Mouse (Mus musculus) forebrain, embryonic 12.5 days (tissue): ENCODE results near the gene Pigt. TPM values are rescaled to one million over a fixed set of nuclear protein-coding genes. Genes with fewer than 3 reads are reported as not detected.

Experiments
- ATAC-seq: fragments of 200-750 bp; cut with Nextera tagmentation; 2 replicates; pipeline ENCODE4 v1.8.0; 2017; ENCODE audit warnings: moderate TSS enrichment; ENCODE audit not compliant: low FRiP score
- H3K27ac ChIP-seq: fragments of 300-500 bp; sonication (generic); 2 replicates; pipeline ENCODE4 v1.5.1; 2016; ENCODE audit warnings: mild to moderate bottlenecking
- H3K27me3 ChIP-seq: fragments of 300-500 bp; sonication (generic); 2 replicates; pipeline ENCODE4 v1.6.1; 2016; ENCODE audit warnings: mild to moderate bottlenecking
- H3K36me3 ChIP-seq: fragments of 300-500 bp; sonication (generic); replicated peaks from 2 replicates; pipeline ENCODE4 v1.6.1; 2016; ENCODE audit warnings: mild to moderate bottlenecking
- H3K4me1 ChIP-seq: fragments of 300-500 bp; sonication (generic); 2 replicates; pipeline ENCODE4 v1.6.1; 2016
- H3K4me2 ChIP-seq: fragments of 300-500 bp; sonication (generic); 2 replicates; pipeline ENCODE4 v1.6.1; 2016; ENCODE audit warnings: mild to moderate bottlenecking, moderate library complexity
- H3K4me3 ChIP-seq: fragments of 300-500 bp; sonication (generic); replicated peaks from 2 replicates; pipeline ENCODE4 v1.5.1; 2016; ENCODE audit warnings: mild to moderate bottlenecking
- H3K9ac ChIP-seq: fragments of 300-500 bp; sonication (generic); 2 replicates; pipeline ENCODE4 v1.6.1; 2016; ENCODE audit warnings: mild to moderate bottlenecking
- H3K9me3 ChIP-seq: fragments of 300-500 bp; sonication (generic); 2 replicates; pipeline ENCODE4 v1.6.1; 2016
- WGBS: fragments of 180-500 bp; shearing (Covaris S2); methylation state at CpG from one replicate; pipeline ENCODE4 v1.1.7; 2016; 5-methylcytosine and 5-hydroxymethylcytosine counted together
- polyA plus RNA-seq: library from polyadenylated mRNA; unstranded; fragments of >200 nt; fragmentation: Nextera tagmentation; extraction: Ambion mirVana; gene quantifications from 2 replicates; pipeline ENCODE4 v1.2.1, GENCODE M21; 2016

The Pigt gene
- polyA plus RNA-seq, 1 experiment from 2014 or later: 45.2 TPM

- 84% methylated on average over 9 of the region's 9 CpGs for WGBS
- Histone ChIP-seq H3K36me3 (no peaks in the 10 kb centered on the region), H3K4me3 (no peak overlapping the region), H3K27me3 (no peaks in the 10 kb centered on the region), H3K4me2 (no peak overlapping the region), H3K27ac (no peak overlapping the region), H3K4me1 (no peaks in the 10 kb centered on the region), H3K9me3 (no peaks in the 10 kb centered on the region), H3K9ac (no peak overlapping the region)
- no peak for ATAC-seq
These were observed 18.6 kb downstream of the Pigt start for GRCm38 (mm10) chr2:164515897-164516296.

GRCm38 (mm10) chr2:164516592-164516991 is 19.3 kb downstream of the Pigt start:
- no peak overlapping the region for H3K9ac ChIP-seq
- no peak overlapping the region for H3K4me3 ChIP-seq
- peaks cover 1% of the 10 kb centered on the region; the same call in 1 of the 2 replicates for H3K4me1 ChIP-seq
- no peaks in the 10 kb centered on the region for H3K27me3 ChIP-seq
- H3K27ac ChIP-seq: no peak overlapping the region
- WGBS: 90% methylated on average over 11 of the region's 11 CpGs
- ATAC-seq: no peak
- no peaks in the 10 kb centered on the region for H3K36me3 ChIP-seq
- H3K9me3 ChIP-seq: no peaks in the 10 kb centered on the region
- no peak overlapping the region for H3K4me2 ChIP-seq

GRCm38 (mm10) chr2:164517485-164518221 is 20.3 kb downstream of the Pigt start:
- H3K4me3 ChIP-seq: no peak overlapping the region
- no peaks in the 10 kb centered on the region for H3K36me3 ChIP-seq
- H3K4me1 ChIP-seq: peaks cover 7% of the 10 kb centered on the region; the same call in 1 of the 2 replicates
- no peaks in the 10 kb centered on the region for H3K27me3 ChIP-seq
- no peak overlapping the region for H3K9ac ChIP-seq
- 25% methylated on average over 9 of the region's 10 CpGs for WGBS
- H3K27ac ChIP-seq: no peak overlapping the region
- H3K4me2 ChIP-seq: no peak overlapping the region
- H3K9me3 ChIP-seq: no peaks in the 10 kb centered on the region
- no peak for ATAC-seq

GRCm38 (mm10) chr2:164518266-164519170 is 21.2 kb downstream of the Pigt start:
- H3K9ac ChIP-seq: no peak overlapping the region
- no peaks in the 10 kb centered on the region for H3K27me3 ChIP-seq
- no peak for ATAC-seq
- peaks cover 7% of the 10 kb centered on the region; the same call in 1 of the 2 replicates for H3K4me1 ChIP-seq
- H3K4me3 ChIP-seq: no peak overlapping the region
- no peak overlapping the region for H3K27ac ChIP-seq
- H3K4me2 ChIP-seq: no peak overlapping the region
- H3K36me3 ChIP-seq: no peaks in the 10 kb centered on the region
- no peaks in the 10 kb centered on the region for H3K9me3 ChIP-seq
- 62% methylated on average over 11 of the region's 11 CpGs for WGBS

GRCm38 (mm10) chr2:164519171-164519526 is 21.8 kb downstream of the Pigt start:
- H3K27ac ChIP-seq: no peak overlapping the region

GRCm38 (mm10) chr2:164520782-164521181 is 23.5 kb downstream of the Pigt start:
- no peaks in the 10 kb centered on the region for H3K9me3 ChIP-seq
- no peak overlapping the region for H3K9ac ChIP-seq
- no peak overlapping the region for H3K4me2 ChIP-seq
- H3K27ac ChIP-seq: no peak overlapping the region
- no peak overlapping the region for H3K4me3 ChIP-seq
- no peaks in the 10 kb centered on the region for H3K27me3 ChIP-seq
- H3K4me1 ChIP-seq: peaks cover 7% of the 10 kb centered on the region; the same call in 1 of the 2 replicates
- WGBS: 12% methylated on average over 3 of the region's 3 CpGs
- no peak for ATAC-seq
- no peaks in the 10 kb centered on the region for H3K36me3 ChIP-seq

More at GRCm38 (mm10) chr2:164519171-164519526, 21.8 kb downstream of the Pigt start:
- no peak overlapping the region for H3K4me3 ChIP-seq
- no peaks in the 10 kb centered on the region for H3K27me3 ChIP-seq
- peaks cover 7% of the 10 kb centered on the region; the same call in 1 of the 2 replicates for H3K4me1 ChIP-seq
- ATAC-seq: no peak
- WGBS: 76% methylated on average over 6 of the region's 6 CpGs
- H3K9ac ChIP-seq: no peak overlapping the region
- H3K36me3 ChIP-seq: no peaks in the 10 kb centered on the region
- no peaks in the 10 kb centered on the region for H3K9me3 ChIP-seq
- H3K4me2 ChIP-seq: no peak overlapping the region

- H3K36me3 ChIP-seq: no peaks in the 10 kb centered on the region
- no peak for ATAC-seq
- no peak overlapping the region for H3K27ac ChIP-seq
- peaks cover 6% of the 10 kb centered on the region for H3K9me3 ChIP-seq
- no peak overlapping the region for H3K4me2 ChIP-seq
- H3K9ac ChIP-seq: no peak overlapping the region
- H3K27me3 ChIP-seq: no peaks in the 10 kb centered on the region
- no peak overlapping the region for H3K4me3 ChIP-seq
- peaks cover 7% of the 10 kb centered on the region; the same call in 1 of the 2 replicates for H3K4me1 ChIP-seq
- 22% methylated on average over 11 of the region's 11 CpGs for WGBS
These were observed 24.5 kb downstream of the Pigt start for GRCm38 (mm10) chr2:164521841-164522240.

- no peak overlapping the region for H3K4me2 ChIP-seq
- 27% methylated on average over 8 of the region's 8 CpGs for WGBS
These were observed 25.0 kb downstream of the Pigt start for GRCm38 (mm10) chr2:164522280-164522679.

GRCm38 (mm10) chr2:164523301-164523773 is 26.0 kb downstream of the Pigt start:
- no peaks in the 10 kb centered on the region for H3K36me3 ChIP-seq
- no peak for ATAC-seq
- peaks cover 7% of the 10 kb centered on the region; the same call in 1 of the 2 replicates for H3K4me1 ChIP-seq
- peaks cover 7% of the 10 kb centered on the region for H3K9me3 ChIP-seq
- H3K4me2 ChIP-seq: no peak overlapping the region
- H3K27ac ChIP-seq: no peak overlapping the region
- H3K9ac ChIP-seq: no peak overlapping the region
- WGBS: 83% methylated on average over 10 of the region's 10 CpGs
- no peak overlapping the region for H3K4me3 ChIP-seq
- H3K27me3 ChIP-seq: no peaks in the 10 kb centered on the region

More at GRCm38 (mm10) chr2:164522280-164522679, 25.0 kb downstream of the Pigt start:
- Histone ChIP-seq H3K9ac (no peak overlapping the region), H3K27ac (no peak overlapping the region), H3K4me3 (no peak overlapping the region), H3K36me3 (no peaks in the 10 kb centered on the region), H3K27me3 (no peaks in the 10 kb centered on the region), H3K9me3 (peaks cover 7% of the 10 kb centered on the region), H3K4me1 (peaks cover 7% of the 10 kb centered on the region; the same call in 1 of the 2 replicates)
- ATAC-seq: no peak

- no peaks in the 10 kb centered on the region for H3K4me1 ChIP-seq
- H3K27ac ChIP-seq: no peak overlapping the region
- ATAC-seq: no peak
- H3K4me2 ChIP-seq: no peak overlapping the region
- peaks cover 7% of the 10 kb centered on the region for H3K9me3 ChIP-seq
- H3K36me3 ChIP-seq: no peaks in the 10 kb centered on the region
- H3K4me3 ChIP-seq: no peak overlapping the region
- WGBS: 76% methylated on average over 5 of the region's 5 CpGs
- no peak overlapping the region for H3K9ac ChIP-seq
- no peaks in the 10 kb centered on the region for H3K27me3 ChIP-seq
These were observed 31.2 kb downstream of the Pigt start for GRCm38 (mm10) chr2:164528557-164528956.

GRCm38 (mm10) chr2:164531169-164531568 is 33.8 kb downstream of the Pigt start:
- H3K4me1 ChIP-seq: no peaks in the 10 kb centered on the region
- H3K9me3 ChIP-seq: peaks cover 7% of the 10 kb centered on the region
- H3K4me2 ChIP-seq: no peak overlapping the region
- whole genome bisulfite sequencing: 2% methylated on average over 3 of the region's 3 CpGs
- no peaks in the 10 kb centered on the region for H3K36me3 ChIP-seq
- no peak overlapping the region for H3K9ac ChIP-seq
- no peak for ATAC-seq
- H3K27me3 ChIP-seq: no peaks in the 10 kb centered on the region
- H3K4me3 ChIP-seq: no peak overlapping the region
- no peak overlapping the region for H3K27ac ChIP-seq

- Histone ChIP-seq H3K36me3 (no peaks in the 10 kb centered on the region), H3K4me2 (no peak overlapping the region), H3K27me3 (no peaks in the 10 kb centered on the region), H3K4me1 (no peaks in the 10 kb centered on the region), H3K9ac (no peak overlapping the region), H3K27ac (no peak overlapping the region), H3K4me3 (no peak overlapping the region), H3K9me3 (no peaks in the 10 kb centered on the region)
- no peak for ATAC-seq
- 74% methylated on average over 10 of the region's 10 CpGs for WGBS
These were observed 37.0 kb downstream of the Pigt start for GRCm38 (mm10) chr2:164534315-164534714.
